Comparison of ENCODE assay signal across 9 mouse cellular contexts in genomic region chr8:104170118-104171049, GRCm38 (mm10). TPM values are rescaled to one million over a fixed set of nuclear protein-coding genes. Genes with fewer than 3 reads are reported as not detected.
DNase-seq lines count a peak whose midpoint lies in the region; ATAC-seq and TF ChIP-seq lines count a peak whose summit lies in the region.
"Had no signal": no experiment of that assay in that cellular context is flagged by ENCODE, and none has a peak within 500 bp of the region (broad histone marks: within the 10 kb centered on the region; RNA-seq: fewer than 3 reads in every experiment).

TSS of gene Bean1 (plus strand) at chr8:104170442.

- no peaks in the 10 kb centered on the region for H3K9me3 ChIP-seq in intestine, embryonic 16.5 days (ENCODE audit: control insufficient read depth, low read length)
- H3K9me3 ChIP-seq in liver, embryonic 14.5 days (ENCODE audit: control insufficient read depth, low read length) = no peaks in the 10 kb centered on the region
- no peaks in the 10 kb centered on the region for H3K9me3 ChIP-seq in neural tube, embryonic 12.5 days

- H3K4me3 ChIP-seq in intestine, embryonic 16.5 days (ENCODE audit: low read length) = peak within 1 kb of the TSS; percentile 67
- H3K4me3 ChIP-seq in liver, embryonic 14.5 days (ENCODE audit: insufficient read depth in 1 of 2, low read depth in 2 of 2, low read length in 2 of 2) = peak within 1 kb of the TSS in 1 of 2 experiments; percentile 42; a peak in 2 of 4 replicates
- peak within 1 kb of the TSS; percentile 67 for H3K4me3 ChIP-seq in neural tube, embryonic 12.5 days

- 2% methylated on average over 79 of the region's 87 CpGs for WGBS in intestine, embryonic 16.5 days
- WGBS in liver, embryonic 14.5 days (ENCODE audit: insufficient replicate concordance) = 2% methylated on average over 74 of the region's 87 CpGs
- WGBS in neural tube, embryonic 12.5 days = 1% methylated on average over 82 of the region's 87 CpGs

- peak within 1 kb of the TSS; percentile 99 for H3K4me2 ChIP-seq in intestine, embryonic 16.5 days (ENCODE audit: low read depth, low read length)
- peak within 1 kb of the TSS; percentile 54 for H3K4me2 ChIP-seq in liver, embryonic 14.5 days (ENCODE audit: low read depth)
- peak within 1 kb of the TSS; percentile 96 for H3K4me2 ChIP-seq in neural tube, embryonic 12.5 days (replicated peaks)

- no peak within 1 kb of the TSS for H3K27ac ChIP-seq in intestine, embryonic 16.5 days (ENCODE audit: low read length)
- no peak within 1 kb of the TSS for H3K27ac ChIP-seq in liver, embryonic 14.5 days
- H3K27ac ChIP-seq in neural tube, embryonic 12.5 days = no peak within 1 kb of the TSS
- H3K27ac ChIP-seq: macrophage had no signal

- H3K36me3 ChIP-seq in intestine, embryonic 16.5 days (ENCODE audit: control insufficient read depth, insufficient read depth, low read length) = no peaks in the 10 kb centered on the region
- H3K36me3 ChIP-seq in liver, embryonic 14.5 days (replicated peaks; ENCODE audit: control insufficient read depth, insufficient read depth, low read depth) = no peaks in the 10 kb centered on the region
- no peaks in the 10 kb centered on the region for H3K36me3 ChIP-seq in neural tube, embryonic 12.5 days

- TF ChIP-seq CTCF in liver, embryonic 14.5 days (IDR thresholded peaks at IDR 0.05; ENCODE audit: low read depth) = no peak

- TF ChIP-seq EP300 in liver, embryonic 14.5 days (IDR thresholded peaks at IDR 0.05; ENCODE audit: low read depth) = no peak

- peak; percentile 92 for ATAC-seq in intestine, embryonic 16.5 days
- ATAC-seq in liver, embryonic 14.5 days (ENCODE audit: insufficient read depth) = no peak
- ATAC-seq in neural tube, embryonic 12.5 days (ENCODE audit: low FRiP score, low read depth) = peak; percentile 82

- H3K4me1 ChIP-seq in intestine, embryonic 16.5 days (ENCODE audit: control insufficient read depth, insufficient read depth, low read length) = peaks cover 8% of the 10 kb centered on the region
- no peaks in the 10 kb centered on the region for H3K4me1 ChIP-seq in liver, embryonic 14.5 days (replicated peaks; ENCODE audit: control insufficient read depth in 2 of 2, insufficient read depth in 2 of 2, low read length in 1 of 2)
- peaks cover 5% of the 10 kb centered on the region for H3K4me1 ChIP-seq in neural tube, embryonic 12.5 days

- peaks cover 33% of the 10 kb centered on the region for H3K27me3 ChIP-seq in intestine, embryonic 16.5 days (replicated peaks; ENCODE audit: control insufficient read depth, insufficient read depth, low read length)
- H3K27me3 ChIP-seq in liver, embryonic 14.5 days (ENCODE audit: control insufficient read depth, insufficient read depth, low read length) = peaks cover 30% of the 10 kb centered on the region
- H3K27me3 ChIP-seq in neural tube, embryonic 12.5 days (replicated peaks) = peaks cover 40% of the 10 kb centered on the region

- peak; percentile 33 to 66 for DNase-seq in left cerebral cortex, adult 18-20 months (ENCODE audit: low spot score in 2 of 2)
- DNase-seq in left cerebral cortex, adult 11 months (ENCODE audit: low spot score) = no peak
- peak; percentile 65 for DNase-seq in embryo, embryonic 11 days
- DNase-seq in heart, adult 11 months = peak; percentile 96
- DNase-seq in liver, embryonic 14.5 days (ENCODE audit: low read depth in 3 of 3, low spot score in 3 of 3) = no peak
- no peak for DNase-seq in adipocyte (ENCODE audit: low spot score)

- peak within 1 kb of the TSS; percentile 73 for H3K9ac ChIP-seq in intestine, embryonic 16.5 days (ENCODE audit: low read depth, low read length)
- H3K9ac ChIP-seq in liver, embryonic 14.5 days (replicated peaks) = no peak within 1 kb of the TSS
- peak within 1 kb of the TSS; percentile 85 for H3K9ac ChIP-seq in neural tube, embryonic 12.5 days

RNA-seq across cellular contexts. Expression of gene Bean1, which starts in this region (rescaled TPM):
- 10 to 100 TPM; 11.6 to 12.5 TPM for total RNA-seq in left cerebral cortex, adult 18-20 months (2021)
- polyA plus RNA-seq in intestine, embryonic 16.5 days (2015; fragmentation: Nextera tagmentation; extraction: Ambion mirVana) = 0.82 and 1.1 TPM in 2 replicates
- 0.02 and 0.05 TPM in 2 replicates for polyA plus RNA-seq in liver, embryonic 14.5 days (2012; rRNA removed)
- not detected in 2 replicates for polyA plus RNA-seq in liver, embryonic 14.5 days (2014; fragmentation: Nextera tagmentation; extraction: Ambion mirVana)
- 3.7 and 4.3 TPM in 2 replicates for polyA plus RNA-seq in neural tube, embryonic 12.5 days (2016; fragmentation: Nextera tagmentation; extraction: Ambion mirVana)
- polyA plus RNA-seq: macrophage had no signal

Comparison
In these comparisons a context has a peak if more than half of its experiments do, and no peak if none do; other contexts are left out.
1. DNase-seq: peak in left cerebral cortex, adult 18-20 months (2 of 2), embryo, embryonic 11 days (single experiment) and heart, adult 11 months (single experiment); none in left cerebral cortex, adult 11 months (single experiment), liver, embryonic 14.5 days (0 of 3) and adipocyte (single experiment).
2. Peak in every context shown above with its lines, with median percentiles within 50 percentile points of each other: H3K4me2 ChIP-seq.